Mouse (Mus musculus) adrenal gland, postnatal 36 days (tissue): Measurements from ENCODE around the gene Plekha1. TPM values are rescaled to one million over a fixed set of nuclear protein-coding genes. Genes with fewer than 3 reads are reported as not detected.

ENCODE experiments used
- DNase-seq, 2 experiments: peaks; one replicate each; pipeline ENCODE4 v3.0.0; 2021; ENCODE audit warnings: mixed read lengths in 1 of 2
- microRNA-seq: library from miRNA; unstranded; fragments of <30 nt; microRNA quantifications from one replicate; pipeline ENCODE4 v1.2.0, GENCODE M21; 2021
- total RNA-seq, 2 experiments: library from RNA; stranded (reverse); gene quantifications; 2 replicates each; pipeline ENCODE4 v1.2.3; 2021

Plekha1 gene
- total RNA-seq, 2 experiments from 2014 or later, result 22.7 to 32.2 TPM

DNA sequence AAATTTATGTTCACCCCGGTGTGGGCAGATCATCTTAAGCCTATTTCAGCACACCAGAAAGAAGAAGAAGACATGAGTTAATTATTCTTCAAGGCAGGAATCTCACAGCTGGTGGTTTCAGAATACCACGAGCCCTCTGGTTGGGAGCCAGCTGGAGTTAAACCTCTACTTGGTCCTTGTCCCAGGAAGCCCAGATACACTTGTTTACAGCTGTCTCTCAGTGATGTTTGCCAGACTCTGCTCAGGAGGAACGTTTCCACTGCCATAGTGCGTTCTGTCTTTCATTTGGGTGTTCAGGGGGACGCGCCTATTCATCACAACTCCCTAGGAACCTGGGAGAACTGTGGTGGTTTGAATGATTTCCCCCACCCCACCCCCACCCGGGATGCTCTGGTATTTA lies 94.3 kb downstream of the Plekha1 start:
- DNase-seq, result peak in 1 of 2 experiments; percentile 31

DNA sequence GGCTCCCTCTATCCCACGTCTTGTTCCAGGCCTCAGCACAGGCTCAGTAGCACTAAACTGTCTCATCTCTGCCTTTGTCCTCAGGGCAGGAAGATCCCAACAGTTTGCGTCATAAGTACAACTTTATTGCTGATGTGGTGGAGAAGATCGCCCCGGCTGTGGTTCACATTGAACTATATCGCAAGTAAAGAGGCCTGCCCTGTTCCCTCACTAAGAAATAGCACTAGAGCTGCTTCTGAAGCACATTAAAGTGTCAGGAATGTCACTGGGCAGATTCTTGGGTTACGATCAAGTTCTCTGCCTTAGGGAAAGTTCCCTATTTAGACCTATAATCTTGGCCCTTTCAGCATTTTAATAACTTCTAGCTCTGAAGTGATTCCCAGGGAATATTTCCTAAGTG lies 95.9 kb downstream of the Plekha1 start:
- no peak for DNase-seq

Small RNA genes within 50 kb of the gene (microRNA-seq; reads per million reads assigned to microRNA genes)
- 1.2 reads per million for gene Mir7061

Other genes with a start within 250 kb of the Plekha1 start
- not detected for gene Btbd16, start 91.7 kb upstream of the Plekha1 start, total RNA-seq
- gene Htra1, start 70.4 kb downstream of the Plekha1 start, total RNA-seq, result 10 to 100 TPM; 38.5 to 94.6 TPM
- not detected for gene Dmbt1, start 166.3 kb downstream of the Plekha1 start, total RNA-seq